Mouse (Mus musculus) thymus, adult 18-20 months (tissue): Measurements from ENCODE around the gene Samd8.

Experiments
- DNase-seq, 2 experiments: peaks; one replicate each; pipeline ENCODE4 v3.0.0; 2022; ENCODE audit warnings: mixed read lengths in 2 of 2

Samd8 gene

DNA sequence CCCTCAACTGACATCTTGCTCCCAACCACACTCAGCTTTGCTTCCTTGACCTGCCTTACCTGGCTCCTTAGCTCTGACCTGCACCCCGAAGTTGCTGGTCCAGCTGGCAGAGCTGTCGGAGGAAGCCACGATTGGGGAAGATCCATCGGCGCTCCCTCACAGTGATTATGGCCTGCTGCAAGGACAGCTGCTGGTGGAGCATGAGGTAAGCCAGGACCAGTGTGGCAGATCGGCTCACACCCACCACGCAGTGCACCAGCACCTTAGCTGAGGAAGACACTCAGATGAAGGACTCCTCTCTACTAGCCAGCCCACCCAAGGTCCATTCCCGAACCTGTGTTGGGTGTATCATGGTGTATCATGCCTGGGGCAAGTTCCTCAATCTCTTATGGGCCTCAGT is 4.1 kb upstream of the Samd8 start:
- DNase-seq, result no peak

DNA sequence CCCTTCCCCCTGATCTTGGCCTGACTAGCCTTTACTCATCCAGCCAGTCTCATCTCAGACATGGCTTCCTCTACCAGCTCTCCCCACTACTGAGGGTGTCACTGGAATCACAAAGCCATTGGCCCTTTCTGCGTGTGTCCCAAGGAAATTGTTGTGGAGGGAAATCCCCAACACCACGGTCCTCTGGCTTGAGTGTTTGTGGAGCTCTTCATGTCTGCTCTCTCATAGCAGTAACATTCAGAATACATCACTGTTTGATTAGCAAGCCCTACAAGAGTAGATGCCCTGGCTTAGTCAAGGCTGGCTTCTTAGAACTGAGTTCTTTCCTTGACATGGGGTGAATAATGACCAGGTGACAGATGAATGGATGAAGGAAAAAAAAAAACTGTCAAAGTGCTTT is 3.5 kb upstream of the Samd8 start:
- no peak for DNase-seq

DNA sequence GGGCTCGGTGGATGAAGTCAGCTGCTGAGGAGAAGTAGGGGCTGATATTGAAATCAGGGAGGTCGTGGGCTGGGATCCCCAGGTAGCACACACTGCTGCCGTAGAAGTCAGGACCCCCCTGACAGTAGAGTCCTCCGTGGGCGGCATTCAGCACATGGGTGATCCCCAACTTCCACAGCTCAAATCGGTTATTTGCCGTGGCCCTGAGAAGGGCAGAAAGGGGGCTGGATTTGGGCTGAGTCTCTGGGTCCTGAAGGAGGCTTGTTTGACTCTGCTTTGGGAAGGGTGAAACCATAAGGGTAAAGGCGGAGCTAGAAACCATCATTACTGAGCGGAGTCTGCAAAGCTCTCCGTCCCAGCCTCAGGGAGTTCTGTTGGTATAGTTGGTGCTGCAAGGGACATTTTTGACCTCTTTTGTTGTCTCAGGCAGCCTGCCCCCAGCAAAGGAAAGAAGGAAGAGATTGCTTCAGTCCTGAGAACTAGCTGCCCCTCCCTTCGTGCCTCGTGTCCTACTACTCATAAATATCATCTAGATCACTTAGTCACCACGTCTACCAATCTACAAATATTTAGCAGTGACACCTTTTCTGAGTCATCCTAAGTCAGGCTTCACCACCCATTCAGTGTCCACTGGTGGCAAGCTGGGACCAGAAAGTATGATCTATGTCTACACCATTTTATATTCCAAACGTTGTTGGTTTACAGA is 2.7 kb upstream of the Samd8 start:
- no peak for DNase-seq

DNA sequence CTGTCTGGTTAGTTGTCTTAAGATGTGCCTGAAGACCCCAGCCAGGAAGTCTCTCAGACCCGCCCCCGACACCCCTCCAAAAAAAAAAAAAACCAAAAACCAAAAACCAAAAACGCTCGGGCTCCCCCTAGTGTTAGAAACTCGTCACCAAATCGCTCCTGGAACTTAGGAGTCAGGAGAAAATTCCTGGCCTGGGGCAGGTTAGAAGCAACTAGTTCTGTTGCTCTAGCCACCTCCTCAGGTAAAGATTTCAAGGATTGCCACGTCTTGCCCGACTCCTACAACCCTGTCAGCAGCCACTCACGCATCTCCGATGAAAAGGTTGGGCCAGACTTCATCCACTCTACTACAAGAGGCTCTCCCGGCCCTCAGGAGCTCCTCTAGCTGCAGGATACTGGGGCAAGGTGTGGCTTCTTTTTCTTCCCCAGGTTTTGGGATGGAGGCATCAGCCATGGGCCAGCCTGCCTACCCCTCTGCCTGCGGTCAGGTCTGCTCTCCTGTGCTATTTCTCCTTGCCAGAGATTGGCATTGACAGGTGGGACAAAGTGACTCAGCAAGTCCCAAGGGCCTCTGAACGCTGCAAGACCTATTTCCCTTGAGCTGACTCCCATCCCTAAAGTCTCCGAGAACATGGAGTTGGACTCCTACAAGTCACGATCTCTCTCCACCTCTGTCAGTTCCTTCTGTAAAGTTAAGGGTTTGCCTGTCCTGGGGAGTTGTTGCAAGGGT is 2.0 kb upstream of the Samd8 start:
- no peak for DNase-seq

DNA sequence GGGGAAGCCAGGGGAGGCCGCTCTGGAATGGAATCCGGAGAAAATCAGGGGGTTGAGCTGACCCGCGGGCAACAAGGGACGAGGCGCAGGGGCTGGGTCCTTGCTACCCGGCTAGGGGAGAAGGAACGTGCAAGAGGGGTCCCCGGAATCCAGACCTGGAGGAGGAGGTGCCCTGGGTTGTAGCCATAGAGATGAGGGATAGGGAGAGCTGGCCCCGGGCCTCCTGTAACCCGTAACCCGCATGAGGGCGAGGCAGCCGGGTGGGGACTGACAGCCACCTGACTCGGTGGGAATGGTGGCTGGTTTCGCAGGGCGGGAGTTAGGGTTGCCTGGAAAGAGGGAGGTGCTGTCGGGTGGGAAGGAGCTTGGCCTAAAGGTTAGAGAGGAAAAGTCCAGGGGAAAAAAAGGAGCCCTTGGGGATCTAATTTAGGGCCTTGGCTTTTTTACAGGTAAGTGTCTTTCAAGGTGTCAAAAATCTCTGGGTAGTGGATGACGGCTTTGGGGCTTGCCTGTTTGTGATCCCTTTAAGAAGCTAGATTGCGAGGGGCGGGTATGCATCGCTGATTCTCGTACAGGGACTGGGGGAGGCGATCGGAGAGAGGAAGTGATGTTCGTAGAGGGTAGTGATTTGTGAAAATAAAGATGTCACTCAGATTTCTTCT is 681 bp downstream of the Samd8 start, which contains the start of gene Dusp13:
TSS of gene Dusp13 (minus strand) at position 301 of the 662 bp plus-strand sequence.
- DNase-seq, result peak; percentile 32 to 47

DNA sequence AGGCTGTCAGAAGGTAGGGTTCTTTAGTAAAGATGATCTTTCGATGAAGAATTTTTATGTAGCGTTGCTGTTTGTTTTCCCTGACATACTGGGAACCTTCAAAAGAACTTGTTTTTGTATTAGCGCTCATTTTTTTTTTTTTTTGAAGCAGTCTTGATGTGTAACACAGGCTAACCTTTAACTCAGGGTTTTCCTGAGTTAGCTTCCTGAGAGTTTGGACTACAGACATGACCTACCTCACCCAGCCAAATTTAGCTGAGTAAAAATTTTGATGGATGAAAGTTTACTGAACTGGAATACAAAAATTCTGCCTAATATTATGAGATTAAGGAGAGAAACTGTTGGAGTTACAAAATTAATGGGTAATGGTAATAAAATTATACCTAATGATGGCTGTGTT is 2.1 kb downstream of the Samd8 start:
- no peak for DNase-seq

DNA sequence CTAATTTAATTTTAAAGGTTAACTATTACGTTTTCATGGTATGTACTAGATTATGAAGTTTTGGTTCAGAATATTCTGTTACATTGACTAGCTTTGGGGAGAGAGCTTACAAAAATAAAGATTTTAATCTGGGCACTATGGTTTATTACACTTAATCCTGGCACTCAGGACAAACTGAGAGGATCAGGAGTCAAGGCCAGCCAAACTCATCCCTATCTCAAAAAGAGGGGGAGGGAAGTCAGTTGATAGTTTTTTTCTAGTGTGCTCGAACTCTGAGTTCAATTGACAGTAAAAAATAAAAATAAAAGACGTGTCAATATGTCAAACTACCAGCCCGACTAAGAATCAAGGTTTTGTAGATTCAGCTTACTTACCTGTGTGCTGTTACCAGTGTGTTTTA is 3.0 kb downstream of the Samd8 start:
- DNase-seq, result no peak

DNA sequence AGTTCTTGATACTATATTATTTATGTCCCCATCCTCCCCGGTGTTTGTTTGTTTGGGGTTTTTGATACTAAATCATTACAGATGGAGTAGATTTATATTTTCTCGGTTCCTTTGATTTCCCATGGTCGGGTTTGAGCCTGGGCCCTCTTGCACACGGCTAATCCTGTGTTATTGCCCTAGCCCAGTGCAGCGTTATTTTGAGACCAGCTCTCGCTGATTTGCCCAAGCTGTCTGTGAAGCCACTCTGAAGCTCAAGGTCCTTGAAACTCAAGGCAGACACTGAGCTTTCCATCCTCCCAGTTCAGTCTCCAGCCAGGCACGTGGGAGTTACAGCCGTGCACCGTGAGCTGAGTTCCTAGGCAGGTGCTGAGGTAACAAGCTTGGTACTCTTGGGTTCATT is 11.2 kb downstream of the Samd8 start:
- DNase-seq, result no peak

DNA sequence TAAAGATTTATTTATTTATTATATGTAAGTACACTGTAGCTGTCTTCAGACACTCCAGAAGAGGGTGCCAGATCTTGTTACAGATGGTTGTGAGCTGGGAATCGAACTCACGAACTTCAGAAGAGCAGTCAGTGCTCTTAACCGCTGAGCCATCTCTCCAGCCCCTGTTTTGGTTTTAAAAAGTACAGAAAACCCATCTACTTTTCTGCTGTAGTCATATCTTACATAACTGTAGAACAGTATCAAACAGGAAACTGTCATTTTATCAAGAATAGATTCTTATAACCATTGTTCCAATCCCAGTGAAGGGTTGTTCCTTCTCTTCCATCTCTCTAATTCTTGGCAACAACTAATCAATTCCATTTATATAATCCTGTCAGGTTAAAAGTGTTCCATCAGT is 13.4 kb downstream of the Samd8 start:
- no peak for DNase-seq

DNA sequence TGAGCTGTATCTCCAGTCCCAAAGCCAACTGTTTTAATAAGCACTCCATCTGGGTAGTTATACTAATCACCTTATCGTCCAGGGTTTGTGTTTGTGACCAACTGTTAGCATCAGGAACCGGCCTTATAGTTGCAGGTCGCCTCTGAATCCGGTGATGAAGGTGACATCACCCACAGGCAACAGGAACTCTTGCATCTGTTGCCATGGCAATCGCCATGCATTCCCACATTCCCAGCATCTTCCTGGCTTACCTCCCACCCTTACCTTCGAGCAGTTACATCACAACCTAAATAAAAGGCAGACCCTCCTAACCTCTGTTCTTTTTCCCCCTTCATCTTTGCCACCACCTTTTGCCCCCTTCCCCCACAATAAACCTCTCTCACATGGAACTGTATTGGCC is 14.3 kb downstream of the Samd8 start:
- no peak for DNase-seq

DNA sequence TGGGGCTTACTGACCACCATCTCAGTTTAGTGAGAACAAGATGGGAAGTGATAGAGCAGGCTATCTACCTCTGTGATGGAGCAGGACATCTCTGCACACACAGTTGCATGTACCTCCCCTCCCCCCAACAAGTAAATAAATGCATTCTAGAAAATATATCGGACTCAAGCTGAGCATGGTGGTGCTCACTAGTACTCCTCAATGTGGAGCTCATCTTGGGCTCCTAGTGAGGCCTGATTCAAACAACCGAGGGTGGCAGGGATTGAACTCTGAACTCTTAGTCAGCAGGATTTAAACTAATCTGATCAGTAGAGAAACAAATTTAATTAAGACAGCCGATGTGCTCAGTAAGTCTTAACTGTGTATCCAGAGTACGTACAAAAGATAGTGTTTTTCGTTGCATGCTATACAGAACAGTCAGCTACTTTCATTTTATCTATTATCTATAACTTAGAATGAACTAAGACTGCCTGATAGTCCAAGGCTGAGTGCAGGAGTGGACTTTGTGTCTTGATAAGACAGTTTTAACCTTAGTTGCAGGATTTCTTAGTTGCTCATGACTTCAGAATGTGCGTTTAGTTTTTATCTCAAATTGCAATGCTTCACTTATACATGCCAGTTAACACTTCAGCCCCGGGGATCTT is 15.5 kb downstream of the Samd8 start:
- no peak for DNase-seq

DNA sequence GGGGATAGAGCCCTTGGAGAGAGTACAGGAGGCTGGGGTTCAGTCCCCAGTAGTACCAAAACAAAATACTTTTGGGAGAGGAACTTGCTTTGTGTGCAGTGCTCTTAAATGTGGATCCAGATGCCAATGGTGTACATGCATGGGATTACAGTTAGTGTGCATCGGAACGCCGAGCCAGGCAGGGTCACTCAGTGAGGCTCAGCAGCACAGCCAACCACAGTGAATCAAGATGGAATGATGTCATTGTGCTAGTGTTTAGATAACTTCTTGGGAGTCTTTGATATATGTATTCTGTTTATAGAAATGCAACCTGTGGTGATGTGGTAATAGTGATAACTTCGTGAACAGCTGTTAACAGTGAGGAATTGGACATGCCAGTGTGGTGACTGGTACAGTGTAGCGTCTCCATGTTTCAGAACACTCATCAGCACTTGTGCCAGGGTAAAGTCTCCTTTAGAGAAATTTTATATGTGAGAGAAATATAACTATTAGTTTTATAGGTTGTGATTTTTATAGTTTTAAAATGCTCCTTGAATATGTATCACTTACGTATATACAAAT is 16.1 kb downstream of the Samd8 start:
- DNase-seq, result no peak

DNA sequence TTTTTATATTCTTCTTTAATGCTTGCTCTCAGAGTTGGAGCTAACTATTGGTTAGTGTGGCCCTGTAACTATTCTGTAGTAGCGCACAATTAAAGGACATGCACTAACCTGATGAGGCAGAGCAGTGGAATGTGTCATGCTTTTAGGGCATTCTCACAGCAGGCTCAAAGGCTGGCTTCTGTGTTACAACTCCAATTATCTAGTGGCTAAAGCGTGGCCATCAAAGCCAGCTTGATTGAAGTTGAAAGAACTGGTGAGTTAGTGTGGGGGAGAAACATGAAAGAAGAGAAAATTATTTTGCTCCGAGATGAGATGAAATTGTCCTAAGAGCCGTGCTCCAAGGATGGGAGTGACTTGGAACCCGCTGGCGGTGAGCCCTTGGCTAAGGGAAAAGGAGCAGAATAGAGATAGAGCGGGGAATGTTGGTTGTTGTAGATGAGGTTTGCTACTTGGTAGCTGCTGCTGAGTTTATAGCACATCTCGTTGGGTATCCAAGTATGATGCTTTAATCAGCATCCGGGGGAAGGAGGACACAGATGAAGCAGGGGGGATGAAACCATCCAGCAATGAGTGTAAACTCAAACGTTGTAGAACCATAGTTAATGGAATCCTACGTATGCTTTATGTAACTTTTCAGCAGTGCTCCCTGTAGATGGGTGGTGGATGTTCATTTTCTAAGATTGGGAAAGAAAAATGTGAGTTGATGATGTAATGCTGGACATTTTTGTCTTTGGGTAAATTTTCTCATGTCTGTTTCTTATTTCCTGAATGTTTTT is 22.4 kb downstream of the Samd8 start:
- no peak for DNase-seq

DNA sequence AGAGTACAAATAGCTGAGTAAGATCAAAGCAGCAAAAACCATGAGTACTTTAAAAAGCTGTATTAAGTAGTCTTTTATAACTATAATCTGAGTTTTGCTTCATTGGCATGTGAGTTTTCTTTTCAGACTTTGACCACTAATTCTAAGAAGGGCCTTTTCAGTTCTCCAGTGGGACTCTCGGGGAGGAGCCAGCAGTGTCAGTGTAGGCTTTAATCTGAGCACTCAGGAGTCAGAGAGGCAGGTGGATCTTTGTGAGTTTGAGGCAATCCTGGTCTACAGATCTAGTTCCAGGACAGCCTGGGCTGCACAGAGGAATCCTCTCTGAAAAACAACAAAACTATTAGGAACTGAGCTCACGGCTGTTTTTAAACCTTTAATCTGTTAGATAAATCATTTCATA is 23.6 kb downstream of the Samd8 start:
- DNase-seq, result no peak

DNA sequence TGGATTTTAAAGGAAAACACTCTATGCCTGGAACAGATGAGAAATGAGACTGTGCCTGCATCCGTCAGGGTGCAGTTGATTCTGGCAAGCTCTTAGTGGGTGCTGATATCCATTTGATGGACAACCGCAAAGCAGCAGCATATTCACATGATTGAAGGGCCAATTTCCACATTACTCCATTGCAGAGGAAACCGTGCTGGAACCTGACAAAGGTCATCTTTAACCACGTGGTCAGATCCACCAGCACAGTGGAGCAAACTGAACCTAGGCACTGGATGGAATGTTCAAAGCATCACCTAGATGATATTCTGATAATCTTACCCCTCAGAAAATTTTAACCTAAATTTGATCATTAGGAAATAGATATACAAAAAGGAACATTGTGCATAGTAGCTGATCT is 25.9 kb downstream of the Samd8 start:
- DNase-seq, result no peak

DNA sequence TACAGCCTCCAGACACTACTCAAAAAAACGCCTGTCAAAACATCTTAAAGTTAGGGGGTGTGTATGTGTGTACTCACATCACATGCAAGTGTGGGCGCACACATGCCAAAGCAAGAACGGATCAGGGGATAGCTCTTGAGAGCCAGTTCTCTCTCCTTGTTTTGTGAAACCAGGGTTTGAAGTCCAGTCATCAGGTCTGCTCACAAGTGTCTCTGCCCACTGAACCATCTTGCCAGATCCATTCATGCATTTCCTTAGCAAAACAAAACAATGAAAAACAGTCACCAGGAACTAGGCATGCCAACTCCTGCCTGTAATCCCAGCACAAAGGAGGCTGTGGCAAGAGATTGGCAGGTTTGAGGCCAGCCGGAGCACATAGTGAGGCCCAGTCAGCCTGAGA is 36.2 kb downstream of the Samd8 start:
- DNase-seq, result no peak

DNA sequence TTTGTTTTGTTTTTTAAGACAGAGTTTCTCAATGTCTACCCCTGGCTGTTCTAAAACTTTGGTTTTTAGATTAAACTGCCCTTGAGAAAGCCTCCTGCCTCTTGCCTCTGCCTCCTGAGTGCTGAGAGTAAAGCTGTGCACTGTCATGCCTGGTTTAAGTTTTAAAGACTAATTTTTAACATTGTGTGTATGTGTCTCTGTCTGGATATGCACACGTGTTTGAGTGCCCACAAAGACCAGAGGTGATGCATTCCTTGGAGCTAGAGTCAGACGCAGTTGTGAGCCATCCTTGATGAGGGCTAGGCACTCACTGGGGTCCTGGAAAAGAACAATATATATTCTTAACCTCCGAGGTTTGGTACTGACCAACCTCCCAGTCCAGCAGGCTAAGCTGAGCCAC is 37.0 kb downstream of the Samd8 start:
- DNase-seq, result no peak

DNA sequence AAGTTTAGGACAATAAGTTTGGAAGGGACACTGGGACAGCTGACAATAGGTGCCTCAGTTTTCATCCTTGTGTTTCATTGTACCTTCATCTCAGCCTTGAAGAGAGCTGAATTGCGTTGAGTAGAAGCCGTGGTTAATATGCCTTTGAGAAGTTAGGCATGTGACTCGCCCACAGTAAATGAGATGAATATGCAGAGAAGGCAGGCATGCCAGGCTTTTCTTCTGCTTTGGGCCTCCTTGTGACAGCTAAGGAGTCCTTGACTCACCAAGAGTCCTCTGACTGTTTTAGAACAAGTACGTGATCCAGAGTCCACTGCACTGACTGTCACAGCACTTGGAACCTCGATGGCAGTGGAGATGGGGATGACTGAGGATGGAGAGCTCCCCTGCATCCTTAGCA is 37.8 kb downstream of the Samd8 start:
- DNase-seq, result no peak

DNA sequence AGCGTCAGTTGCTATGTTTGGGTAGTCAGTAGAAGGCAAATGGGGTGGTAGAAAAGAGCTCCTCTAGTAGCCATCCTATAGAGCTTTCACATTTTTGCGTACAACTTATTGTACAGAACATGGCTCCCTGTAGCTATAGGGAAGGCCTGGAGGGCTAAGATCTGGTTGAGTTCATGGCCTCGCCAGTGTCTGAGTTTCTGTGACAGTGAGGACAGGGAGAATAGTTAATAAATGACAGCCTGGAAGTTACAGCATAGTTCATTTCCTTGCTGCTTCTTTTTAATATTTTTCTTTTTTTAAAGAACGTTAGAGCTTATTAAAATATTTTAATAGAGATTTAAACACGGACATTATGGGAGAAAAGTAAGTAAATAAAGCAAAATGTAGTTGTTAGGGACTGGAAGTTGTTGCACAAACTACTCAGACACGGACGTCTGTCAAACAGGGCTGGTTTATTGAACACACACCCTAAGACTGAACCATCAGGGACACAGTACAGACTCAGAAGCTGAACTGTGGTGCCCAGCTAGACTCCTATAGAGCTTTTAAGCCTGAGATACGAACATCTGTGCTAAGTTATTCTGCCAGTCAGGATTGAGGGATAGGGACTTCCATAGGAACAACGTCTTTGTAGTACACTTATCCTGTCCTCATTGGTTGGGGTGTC is 40.4 kb downstream of the Samd8 start:
- no peak for DNase-seq

DNA sequence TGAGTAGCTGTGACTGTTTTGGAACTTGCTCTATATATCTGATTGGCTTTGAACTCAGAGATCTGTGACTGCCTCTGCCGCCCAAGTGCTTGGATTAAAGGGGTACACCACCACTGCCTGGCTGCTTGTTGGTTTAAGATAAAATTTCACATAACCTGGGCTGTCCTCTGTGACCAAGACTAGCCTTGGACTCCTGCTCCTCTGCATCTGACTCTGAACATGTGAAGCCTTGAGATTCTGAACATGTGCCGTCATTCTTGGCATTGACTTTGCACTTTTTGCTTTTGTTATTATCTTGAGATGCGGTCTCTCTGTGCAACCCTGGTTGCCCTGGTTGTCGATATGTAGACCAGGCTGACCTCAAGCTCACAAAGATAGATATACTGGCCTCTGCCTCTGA is 41.4 kb downstream of the Samd8 start:
- no peak for DNase-seq

DNA sequence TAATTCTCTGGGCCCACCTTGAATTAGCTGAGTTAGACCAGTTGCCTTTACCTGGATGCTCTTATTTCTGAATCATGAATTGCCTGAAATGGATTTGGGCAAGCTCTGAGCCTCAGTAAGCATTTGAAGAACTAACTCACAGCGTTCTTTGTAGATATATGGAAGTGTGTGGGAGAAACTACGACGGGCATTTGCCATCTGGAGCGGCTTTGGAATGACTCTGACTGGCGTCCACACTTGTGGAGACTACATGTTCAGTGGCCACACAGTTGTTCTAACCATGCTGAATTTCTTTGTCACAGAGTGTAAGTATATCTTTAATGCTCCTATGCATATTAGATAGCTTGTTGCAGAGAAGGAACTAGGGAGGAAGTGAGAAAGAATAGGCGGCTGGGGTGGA is 41.9 kb downstream of the Samd8 start:
- no peak for DNase-seq

DNA sequence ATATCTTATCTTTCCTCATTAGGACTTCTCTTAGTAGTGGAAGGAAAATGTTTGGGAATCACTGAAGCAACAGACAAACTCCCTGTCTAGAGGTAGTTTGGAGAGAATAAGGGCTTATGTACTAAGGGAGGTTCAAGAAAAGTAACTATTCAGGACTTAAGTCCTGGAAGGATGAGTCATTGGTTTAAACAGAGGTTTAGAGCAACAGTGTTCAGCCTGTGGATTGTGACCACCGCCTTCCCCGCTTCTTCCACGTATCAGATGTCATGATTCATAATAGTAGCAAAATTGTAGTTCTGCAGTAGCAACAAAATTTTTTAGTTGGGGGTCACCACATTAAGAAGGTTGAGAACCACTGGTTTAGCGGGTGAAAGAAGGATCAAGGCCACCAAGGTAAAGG is 50.3 kb downstream of the Samd8 start:
- DNase-seq, result no peak
